Mouse (Mus musculus) embryonic facial prominence, embryonic 12.5 days (tissue): ENCODE measurements around the gene Cacng8. TPM values are rescaled to one million over a fixed set of nuclear protein-coding genes. Genes with fewer than 3 reads are reported as not detected.

Source experiments
- ATAC-seq: fragments of 200-750 bp; cut with Nextera tagmentation; 2 replicates; pipeline ENCODE4 v1.8.0; 2017; ENCODE audit not compliant: insufficient number of reproducible peaks, insufficient read depth, low FRiP score, low TSS enrichment
- H3K27ac ChIP-seq: fragments of 300-500 bp; sonication (generic); 2 replicates; pipeline ENCODE4 v1.5.1; 2016; ENCODE audit warnings: mild to moderate bottlenecking
- H3K27me3 ChIP-seq: fragments of 300-500 bp; sonication (generic); 2 replicates; pipeline ENCODE4 v1.6.1; 2016; ENCODE audit warnings: mild to moderate bottlenecking, moderate library complexity
- H3K36me3 ChIP-seq: fragments of 300-500 bp; sonication (generic); 2 replicates; pipeline ENCODE4 v1.6.1; 2016; ENCODE audit warnings: mild to moderate bottlenecking
- H3K4me1 ChIP-seq: fragments of 300-500 bp; sonication (generic); 2 replicates; pipeline ENCODE4 v1.6.1; 2016
- H3K4me2 ChIP-seq: fragments of 300-500 bp; sonication (generic); replicated peaks from 2 replicates; pipeline ENCODE4 v1.6.1; 2016; ENCODE audit warnings: mild to moderate bottlenecking, moderate library complexity
- H3K4me3 ChIP-seq: fragments of 300-500 bp; sonication (generic); 2 replicates; pipeline ENCODE4 v1.5.1; 2016; ENCODE audit warnings: mild to moderate bottlenecking
- H3K9ac ChIP-seq: fragments of 300-500 bp; sonication (generic); 2 replicates; pipeline ENCODE4 v1.6.1; 2016; ENCODE audit warnings: mild to moderate bottlenecking, moderate library complexity
- H3K9me3 ChIP-seq: fragments of 300-500 bp; sonication (generic); 2 replicates; pipeline ENCODE4 v1.6.1; 2016; ENCODE audit warnings: mild to moderate bottlenecking, moderate library complexity
- WGBS: fragments of 180-500 bp; shearing (Covaris S2); methylation state at CpG from one replicate; pipeline ENCODE4 v1.1.7; 2016; 5-methylcytosine and 5-hydroxymethylcytosine counted together
- polyA plus RNA-seq: library from polyadenylated mRNA; unstranded; fragments of >200 nt; fragmentation: Nextera tagmentation; extraction: Ambion mirVana; gene quantifications from 2 replicates; pipeline ENCODE4 v1.2.1, GENCODE M21; 2016

The Cacng8 gene
- polyA plus RNA-seq, 1 experiment from 2014 or later, result 7.3 TPM

DNA sequence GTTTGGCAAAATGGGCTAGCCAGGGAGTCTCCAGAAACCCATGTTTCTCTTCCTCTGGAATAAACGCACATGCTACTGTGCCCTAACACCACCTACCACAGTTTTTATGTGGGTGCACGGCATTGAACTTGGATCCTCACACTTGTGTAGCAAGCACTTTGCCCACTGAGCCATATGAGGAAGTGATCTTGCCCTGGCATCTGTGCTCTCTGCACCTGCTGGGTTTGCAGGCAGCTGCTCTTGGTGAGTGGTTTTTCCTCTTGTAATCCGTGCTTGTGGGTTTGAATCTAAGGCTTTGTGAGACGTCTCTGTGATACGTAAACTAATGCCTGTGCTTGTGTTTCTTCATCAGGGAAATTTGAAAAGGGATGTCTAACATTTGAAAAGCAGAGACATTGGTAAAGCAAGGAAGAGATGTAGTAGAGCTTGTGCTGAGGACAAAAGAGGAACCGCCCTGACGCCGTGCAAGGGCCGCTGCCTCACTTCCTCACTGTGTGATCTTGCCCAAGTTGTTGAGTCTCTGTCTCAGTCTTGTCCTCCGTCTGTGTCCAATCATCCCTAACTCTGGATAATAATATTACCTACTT lies 52.1 kb downstream of the Cacng8 start:
- Histone ChIP-seq H3K36me3 (no peaks in the 10 kb centered on the region), H3K9ac (no peak overlapping the region), H3K4me3 (no peak overlapping the region), H3K27me3 (no peaks in the 10 kb centered on the region), H3K4me2 (no peak overlapping the region), H3K27ac (no peak overlapping the region), H3K4me1 (no peaks in the 10 kb centered on the region), H3K9me3 (no peaks in the 10 kb centered on the region)
- ATAC-seq, result no peak
- 81% methylated on average over 10 of the region's 10 CpGs for WGBS

DNA sequence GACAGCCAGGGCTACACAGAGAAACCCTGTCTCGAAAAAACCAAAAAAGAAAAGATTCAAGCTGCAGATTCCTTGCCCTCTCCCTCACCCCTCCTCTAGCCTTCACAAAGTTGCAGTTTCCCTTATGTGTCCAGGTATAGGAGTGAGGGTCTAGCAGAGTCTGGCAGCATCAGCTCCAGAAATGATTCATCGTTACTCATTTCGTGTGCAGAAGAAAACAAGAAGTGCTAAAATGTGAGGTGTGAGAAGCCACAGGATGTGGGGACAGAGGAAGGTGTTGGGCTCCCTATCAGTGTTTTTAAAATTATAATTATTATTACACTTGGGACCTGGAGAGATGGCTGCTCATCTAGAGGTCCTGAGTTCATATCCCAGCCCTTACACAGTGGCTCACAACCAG lies 54.2 kb downstream of the Cacng8 start:
- Histone ChIP-seq H3K4me3 (no peak overlapping the region), H3K9me3 (no peaks in the 10 kb centered on the region)
- ATAC-seq, result no peak

DNA sequence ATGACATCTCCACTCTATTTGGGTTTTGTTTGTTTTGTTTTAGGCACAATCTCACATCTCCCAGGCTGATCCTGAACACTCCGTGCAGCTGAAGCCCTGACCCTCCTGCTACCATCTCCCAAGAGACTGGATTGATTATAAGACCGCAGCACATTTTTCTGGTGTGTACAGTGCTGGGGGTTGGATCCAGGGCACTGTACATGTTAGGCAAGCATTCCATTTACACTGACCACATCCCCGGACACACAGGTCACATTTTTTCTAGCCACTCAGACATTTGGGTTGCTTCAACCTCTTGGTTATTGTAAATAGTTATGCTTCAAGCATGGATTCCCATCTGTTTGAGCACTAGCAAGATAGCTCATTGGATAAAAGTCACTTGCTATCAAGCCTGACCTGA lies 56.1 kb downstream of the Cacng8 start:
- Histone ChIP-seq H3K4me1 (no peaks in the 10 kb centered on the region), H3K4me2 (no peak overlapping the region), H3K36me3 (no peaks in the 10 kb centered on the region), H3K27me3 (no peaks in the 10 kb centered on the region; the same call in 1 of the 2 replicates), H3K9ac (no peak overlapping the region), H3K9me3 (no peaks in the 10 kb centered on the region), H3K4me3 (no peak overlapping the region), H3K27ac (no peak overlapping the region)
- ATAC-seq, result no peak
- WGBS, result 67% methylated on average over 3 of the region's 3 CpGs

More for the DNA sequence above, 54.2 kb downstream of the Cacng8 start:
- Histone ChIP-seq H3K27me3 (no peaks in the 10 kb centered on the region), H3K27ac (no peak overlapping the region), H3K4me1 (no peaks in the 10 kb centered on the region), H3K36me3 (no peaks in the 10 kb centered on the region), H3K4me2 (no peak overlapping the region), H3K9ac (no peak overlapping the region)
- whole genome bisulfite sequencing, result 87% methylated on average over 3 of the region's 3 CpGs

DNA sequence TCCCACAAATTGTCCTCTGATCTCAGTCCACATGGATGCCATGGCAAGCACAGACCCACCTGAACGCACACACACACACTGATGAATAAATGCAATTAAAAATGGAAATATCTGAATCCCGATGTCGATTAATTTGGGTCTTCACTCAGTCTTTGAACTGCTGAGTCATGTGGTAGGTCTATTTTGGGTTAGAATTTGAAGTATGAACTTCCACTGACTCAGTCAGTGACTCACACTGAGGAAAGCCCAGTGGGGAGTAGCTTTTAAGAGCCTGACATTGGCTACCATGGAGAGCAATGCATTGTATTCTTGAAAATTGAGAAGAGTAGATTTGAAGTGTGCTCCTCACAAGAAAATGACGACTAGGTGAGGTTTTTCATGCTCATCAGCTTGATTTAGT lies 56.5 kb downstream of the Cacng8 start:
- Histone ChIP-seq H3K27me3 (no peaks in the 10 kb centered on the region; the same call in 1 of the 2 replicates), H3K9ac (no peak overlapping the region), H3K4me1 (no peaks in the 10 kb centered on the region), H3K9me3 (no peaks in the 10 kb centered on the region), H3K36me3 (no peaks in the 10 kb centered on the region), H3K4me3 (no peak overlapping the region), H3K4me2 (no peak overlapping the region), H3K27ac (no peak overlapping the region)
- no peak for ATAC-seq
- WGBS, result 76% methylated on average over 4 of the region's 4 CpGs

DNA sequence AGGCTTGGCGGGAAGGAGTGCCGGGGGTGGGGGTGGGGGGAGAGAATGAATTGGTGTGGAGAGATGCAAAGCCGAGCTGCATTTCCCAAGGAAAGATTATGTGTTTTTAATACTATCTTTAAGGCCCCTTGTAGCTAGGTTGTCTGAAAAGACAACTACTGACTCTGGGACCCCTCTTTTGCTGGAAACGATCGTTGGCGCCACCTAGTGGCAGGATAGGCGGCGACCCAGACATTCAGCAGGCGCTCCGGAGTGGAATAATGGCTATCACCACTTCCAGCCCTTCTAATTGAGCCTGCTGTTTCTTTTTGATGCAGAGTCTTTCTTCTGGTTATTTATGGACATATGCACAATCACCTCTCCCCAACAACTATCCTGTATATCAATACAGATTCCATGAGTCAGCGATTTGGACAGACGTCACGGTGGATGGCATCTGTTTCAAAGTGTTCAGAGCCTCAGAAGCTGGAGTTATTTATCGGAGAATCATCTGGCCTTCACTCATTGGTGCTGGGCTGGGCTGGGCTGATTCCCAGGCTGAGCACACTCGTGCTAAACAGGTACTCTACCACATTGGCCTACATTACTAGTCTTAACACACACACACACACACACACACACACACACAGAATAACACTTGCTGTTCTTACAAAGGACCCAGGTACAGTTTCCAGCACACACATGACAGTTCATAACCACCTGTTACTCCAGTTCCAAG lies 58.4 kb downstream of the Cacng8 start:
- H3K27me3 ChIP-seq, result no peaks in the 10 kb centered on the region; the same call in 1 of the 2 replicates
- no peaks in the 10 kb centered on the region for H3K9me3 ChIP-seq
- no peaks in the 10 kb centered on the region for H3K36me3 ChIP-seq
- no peaks in the 10 kb centered on the region for H3K4me1 ChIP-seq
- WGBS, result 18% methylated on average over 15 of the region's 15 CpGs
- H3K4me3 ChIP-seq, result no peak overlapping the region
- no peak overlapping the region for H3K9ac ChIP-seq
- H3K4me2 ChIP-seq, result no peak overlapping the region
- ATAC-seq, result no peak
- no peak overlapping the region for H3K27ac ChIP-seq

DNA sequence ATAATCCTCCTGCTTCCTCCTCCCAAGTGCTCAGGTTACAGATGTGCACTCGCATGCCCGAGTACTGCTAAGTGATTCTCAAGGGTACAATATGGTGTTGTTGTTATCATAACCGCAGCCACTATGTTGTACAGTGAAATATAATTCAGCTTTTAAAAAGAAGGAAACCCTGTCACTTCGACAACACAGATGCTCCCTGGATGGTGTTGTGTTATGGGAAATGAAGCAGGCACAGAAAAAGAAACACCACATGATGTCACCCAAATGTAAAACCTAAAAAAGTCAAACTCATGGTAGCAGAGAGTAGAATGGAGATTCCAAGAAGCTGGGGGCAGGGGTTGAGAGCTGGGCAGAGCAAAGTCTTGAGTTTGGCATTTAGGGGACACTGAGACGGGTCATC lies 60.2 kb downstream of the Cacng8 start:
- Histone ChIP-seq H3K4me3 (no peak overlapping the region), H3K27ac (no peak overlapping the region), H3K9me3 (no peaks in the 10 kb centered on the region), H3K9ac (no peak overlapping the region), H3K27me3 (no peaks in the 10 kb centered on the region; the same call in 1 of the 2 replicates), H3K4me2 (no peak overlapping the region), H3K36me3 (no peaks in the 10 kb centered on the region), H3K4me1 (no peaks in the 10 kb centered on the region)
- 48% methylated on average over 5 of the region's 5 CpGs for WGBS
- no peak for ATAC-seq

DNA sequence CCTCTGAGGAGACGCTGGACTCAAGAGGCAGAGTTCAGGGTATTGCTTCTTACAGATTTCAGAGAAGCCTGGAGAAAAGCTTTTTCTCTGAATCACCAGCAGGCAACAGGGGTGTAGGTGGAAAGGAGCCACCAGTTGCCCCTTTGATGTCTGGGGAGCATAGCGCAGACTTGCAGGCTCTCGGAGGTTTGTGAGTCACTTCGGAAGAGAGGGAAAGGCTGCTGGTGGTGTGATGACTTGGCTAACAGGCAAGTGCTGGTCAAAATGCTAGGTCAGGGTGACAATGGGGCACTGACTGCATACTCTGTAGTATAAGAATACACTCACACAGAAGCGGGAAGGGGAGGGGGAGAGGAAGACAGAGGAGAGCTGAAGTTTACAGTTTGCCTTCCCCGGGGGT lies 60.7 kb downstream of the Cacng8 start:
- 42% methylated on average over 6 of the region's 6 CpGs for WGBS
- H3K9ac ChIP-seq, result no peak overlapping the region
- no peaks in the 10 kb centered on the region for H3K4me1 ChIP-seq
- H3K27me3 ChIP-seq, result no peaks in the 10 kb centered on the region; the same call in 1 of the 2 replicates
- H3K36me3 ChIP-seq, result no peaks in the 10 kb centered on the region
- ATAC-seq, result no peak
- no peaks in the 10 kb centered on the region for H3K9me3 ChIP-seq
- H3K27ac ChIP-seq, result no peak overlapping the region
- no peak overlapping the region for H3K4me3 ChIP-seq
- H3K4me2 ChIP-seq, result no peak overlapping the region

DNA sequence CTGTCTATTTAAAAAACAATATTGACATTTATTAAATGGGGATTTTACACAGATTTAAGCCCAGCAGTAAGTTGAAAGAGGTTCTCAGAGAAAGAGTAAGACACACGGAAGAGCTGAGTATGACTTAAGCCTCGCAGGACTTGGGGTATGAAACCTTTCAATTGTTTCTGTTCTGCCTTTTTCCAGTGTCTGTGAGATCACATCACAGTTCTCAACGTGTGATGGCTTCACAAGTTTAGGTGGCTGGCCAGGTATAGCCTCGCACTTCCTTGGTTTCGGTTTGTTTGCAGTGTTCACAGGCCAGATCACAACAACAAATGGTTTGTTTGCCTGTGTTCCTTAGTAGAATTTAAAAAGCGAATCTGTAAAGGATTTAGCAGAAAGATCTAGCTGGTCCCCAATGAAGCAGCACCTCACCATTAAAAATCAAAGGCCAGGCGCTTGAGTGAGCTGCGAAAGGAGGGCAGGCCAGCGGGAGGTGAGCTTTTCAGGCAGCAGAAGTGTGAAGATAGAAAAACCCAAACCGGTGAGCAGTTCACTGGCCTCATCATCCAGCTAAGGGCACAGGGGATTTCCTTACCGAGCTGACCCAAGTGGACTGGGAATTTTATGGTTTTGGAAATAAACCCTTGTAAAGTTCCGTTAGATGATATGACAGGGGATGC lies 62.5 kb downstream of the Cacng8 start:
- H3K9ac ChIP-seq, result no peak overlapping the region
- no peak overlapping the region for H3K4me3 ChIP-seq
- WGBS, result 56% methylated on average over 12 of the region's 12 CpGs
- H3K27me3 ChIP-seq, result no peaks in the 10 kb centered on the region; the same call in 1 of the 2 replicates
- no peaks in the 10 kb centered on the region for H3K9me3 ChIP-seq
- no peaks in the 10 kb centered on the region for H3K4me1 ChIP-seq
- H3K27ac ChIP-seq, result no peak overlapping the region
- H3K36me3 ChIP-seq, result no peaks in the 10 kb centered on the region
- ATAC-seq, result no peak
- no peak overlapping the region for H3K4me2 ChIP-seq

DNA sequence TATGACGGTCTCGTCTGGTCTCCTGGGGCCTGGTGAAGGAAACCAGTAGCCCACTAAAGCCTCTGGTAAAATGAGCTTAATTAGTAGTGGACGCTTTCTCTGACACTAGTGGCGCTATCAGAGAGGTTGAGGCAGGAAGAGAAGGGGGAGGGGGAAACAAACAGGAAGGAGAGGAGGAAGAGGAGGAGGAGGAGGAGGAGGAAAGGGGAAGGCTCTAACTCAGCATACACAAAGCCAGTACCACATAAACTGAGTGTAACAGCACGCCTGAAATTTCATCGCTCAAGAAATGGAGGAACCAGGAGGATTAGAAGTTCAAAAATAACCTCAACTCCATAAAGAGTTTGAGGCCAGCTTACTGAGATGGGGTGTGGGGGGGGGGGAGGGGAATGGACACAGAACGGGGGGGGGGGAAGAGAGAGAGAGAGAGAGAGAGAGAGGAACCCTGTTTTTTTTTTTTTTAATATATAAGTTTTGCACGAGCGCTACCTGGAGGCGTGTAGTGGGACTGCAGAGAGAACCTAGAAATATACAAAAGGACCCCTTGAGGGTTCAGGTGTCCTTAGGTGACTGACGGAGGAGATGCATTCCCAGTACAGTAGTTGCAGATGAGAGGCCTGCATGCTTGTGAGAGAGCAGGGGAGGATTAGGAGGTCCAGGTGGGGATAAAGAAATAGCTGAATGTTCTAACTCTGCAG lies 63.2 kb downstream of the Cacng8 start:
- 51% methylated on average over 11 of the region's 11 CpGs for WGBS
- no peaks in the 10 kb centered on the region for H3K9me3 ChIP-seq
- no peak overlapping the region for H3K4me3 ChIP-seq
- no peaks in the 10 kb centered on the region for H3K36me3 ChIP-seq
- no peaks in the 10 kb centered on the region for H3K4me1 ChIP-seq
- no peak overlapping the region for H3K9ac ChIP-seq
- H3K27ac ChIP-seq, result no peak overlapping the region
- no peaks in the 10 kb centered on the region; the same call in 1 of the 2 replicates for H3K27me3 ChIP-seq
- no peak for ATAC-seq
- H3K4me2 ChIP-seq, result no peak overlapping the region

DNA sequence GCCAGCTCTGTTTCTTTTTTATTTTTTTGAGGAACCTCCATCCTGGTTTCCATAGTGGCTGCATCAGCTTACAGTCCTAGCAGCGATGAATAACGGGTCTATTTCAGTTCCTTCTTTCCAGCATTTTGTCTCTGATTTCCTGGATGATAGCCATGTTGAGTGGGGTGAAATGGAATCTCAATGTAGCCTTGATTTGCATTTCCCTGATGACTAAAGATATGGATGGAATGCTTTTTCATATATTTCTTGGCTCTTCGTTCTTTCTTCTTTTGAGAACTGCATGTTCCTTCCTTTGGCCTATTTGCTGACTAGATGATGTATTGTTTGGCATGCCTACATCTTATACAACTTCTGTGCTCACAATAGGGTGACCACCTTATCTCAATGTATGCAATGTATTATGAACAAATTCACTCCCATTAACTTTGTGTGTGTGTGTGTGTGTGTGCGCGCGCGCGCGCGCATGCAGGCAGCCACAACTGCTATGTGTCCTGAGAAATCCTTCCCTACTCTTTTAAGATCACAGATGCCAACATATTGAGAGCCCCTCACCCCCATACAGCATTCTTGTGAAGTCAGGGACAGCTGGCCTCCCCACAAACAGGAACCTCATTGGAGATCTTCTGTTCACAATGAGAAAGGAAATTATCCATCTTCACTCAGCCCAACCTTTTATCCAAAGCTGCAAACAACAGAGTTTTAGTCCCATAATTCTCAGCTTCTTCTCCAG lies 66.8 kb downstream of the Cacng8 start:
- Histone ChIP-seq H3K4me2 (no peak overlapping the region), H3K36me3 (no peaks in the 10 kb centered on the region), H3K4me1 (no peaks in the 10 kb centered on the region), H3K9ac (no peak overlapping the region), H3K27ac (no peak overlapping the region), H3K27me3 (no peaks in the 10 kb centered on the region), H3K9me3 (no peaks in the 10 kb centered on the region), H3K4me3 (no peak overlapping the region)
- WGBS, result 91% methylated on average over 10 of the region's 10 CpGs
- no peak for ATAC-seq

DNA sequence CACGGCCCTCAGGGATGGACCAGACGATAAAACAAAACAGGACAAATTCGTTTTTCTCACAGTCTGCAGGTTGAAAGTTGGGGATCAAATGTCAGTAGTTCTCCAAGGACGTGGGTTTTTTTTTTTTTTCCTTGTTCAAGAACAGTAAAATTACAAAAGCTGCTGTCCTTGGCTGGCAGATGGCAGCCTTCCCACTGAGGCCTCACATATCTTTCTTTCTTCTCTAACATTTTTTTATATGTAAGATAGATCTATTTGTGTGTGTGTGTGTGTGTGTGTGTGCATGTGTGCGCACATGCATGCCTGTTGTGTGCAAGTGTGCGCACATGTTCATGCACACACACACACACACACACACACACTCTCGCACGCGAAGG lies 67.3 kb downstream of the Cacng8 start:
- Histone ChIP-seq H3K9ac (no peak overlapping the region), H3K4me2 (no peak overlapping the region), H3K27me3 (no peaks in the 10 kb centered on the region), H3K27ac (no peak overlapping the region), H3K4me3 (no peak overlapping the region), H3K4me1 (no peaks in the 10 kb centered on the region), H3K36me3 (no peaks in the 10 kb centered on the region), H3K9me3 (no peaks in the 10 kb centered on the region)
- 67% methylated on average over 9 of the region's 9 CpGs for WGBS
- no peak for ATAC-seq
